Mouse (Mus musculus): Measurements from ENCODE around the gene Hexdc.

The Hexdc gene

DNA sequence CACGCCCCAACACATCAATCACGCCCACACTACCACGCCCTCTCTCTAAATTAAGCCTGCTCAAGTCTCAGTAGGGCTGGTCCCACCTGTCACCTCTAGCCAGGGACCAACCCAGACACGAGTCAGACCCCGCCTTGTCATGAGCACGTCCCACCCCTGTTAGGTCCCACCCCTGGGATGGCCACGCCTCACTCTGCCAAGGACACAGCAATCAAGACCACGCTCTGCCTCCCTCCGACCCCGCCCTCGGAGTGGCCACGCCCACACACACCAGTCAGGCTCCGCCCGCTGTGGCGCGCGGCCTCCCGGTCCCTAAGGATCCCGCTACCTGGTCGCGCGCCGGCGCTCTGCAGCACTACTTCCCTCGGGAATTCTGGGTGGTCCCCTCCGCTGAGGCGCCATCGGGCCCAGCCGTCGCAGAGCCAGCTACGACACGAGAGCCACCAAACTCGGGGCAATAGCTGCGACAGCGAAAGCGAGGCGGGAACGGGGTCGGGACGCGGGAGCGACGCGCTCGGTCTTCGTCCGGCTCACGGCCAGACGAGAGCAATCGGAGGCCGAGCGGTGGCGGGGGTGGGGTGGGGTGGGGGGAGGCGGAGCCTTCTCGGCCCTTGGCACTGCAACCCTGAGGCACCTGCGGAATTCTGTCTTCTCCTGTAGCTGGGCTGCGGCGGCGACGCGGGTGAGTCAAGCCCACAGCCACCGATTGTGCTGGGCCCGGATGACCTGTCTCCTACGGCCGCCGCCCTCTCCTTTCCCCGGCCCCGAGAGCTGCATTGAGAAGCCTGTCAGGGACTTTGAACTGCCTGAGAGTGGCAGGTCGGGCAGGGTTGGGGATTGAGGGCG lies at the start of gene Hexdc, which contains the start of gene Ogfod3:
TSS of gene Hexdc (plus strand) at position 273 of the 846 bp plus-strand sequence.
TSS of gene Ogfod3 (minus strand) at position 551 of the 846 bp plus-strand sequence.
- DNase-seq (ENCODE audit: low spot score): peak; percentile 85

DNA sequence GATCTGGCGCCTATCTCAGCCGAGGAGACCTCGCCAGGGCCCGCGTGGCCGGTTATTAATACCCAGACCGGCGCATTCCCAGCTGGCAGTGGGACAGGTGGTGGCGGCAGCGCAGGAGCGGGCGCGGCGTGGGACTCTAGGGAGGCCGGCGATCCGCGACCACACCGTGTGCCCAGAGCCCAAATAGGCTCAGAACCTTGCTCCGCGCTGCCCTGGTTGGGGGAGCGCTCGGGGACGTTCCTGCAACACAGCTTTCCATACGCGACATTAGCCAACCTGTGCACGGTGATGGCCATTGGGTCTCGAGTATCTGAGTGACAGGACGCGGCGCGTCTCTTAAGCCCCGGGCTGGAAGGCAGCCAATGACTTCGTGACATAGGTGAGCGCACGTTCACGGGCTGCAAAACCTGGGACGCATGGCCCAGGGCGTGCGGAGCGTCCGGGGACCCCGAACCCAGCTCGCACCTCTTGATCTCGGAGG lies 47.8 kb upstream of the Hexdc start:
- no peak for DNase-seq (ENCODE audit: low spot score)

DNA sequence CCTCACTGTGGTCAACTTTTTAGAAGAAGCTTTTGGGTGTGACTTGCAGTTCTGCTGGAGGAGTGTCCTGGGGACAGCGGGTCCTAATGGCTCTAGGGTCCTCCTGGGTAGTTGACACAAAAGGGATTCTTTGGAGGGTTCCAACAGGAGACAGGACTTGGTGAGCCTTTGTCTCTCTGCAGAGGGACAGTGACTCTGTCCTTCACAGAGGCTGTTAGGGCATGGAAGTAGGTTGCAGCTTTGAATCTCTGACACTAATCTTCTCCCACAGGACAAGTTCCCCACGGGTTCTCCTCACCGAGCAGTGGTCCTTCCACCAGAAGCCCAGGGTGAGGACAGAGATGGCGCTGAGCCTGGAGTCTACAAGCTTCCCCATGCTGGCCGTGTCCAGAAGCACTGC lies 44.3 kb upstream of the Hexdc start, which contains the start of gene Uts2r:
TSS of gene Uts2r (plus strand) at position 301 of the 400 bp plus-strand sequence.
- no peak for DNase-seq (ENCODE audit: low spot score)

DNA sequence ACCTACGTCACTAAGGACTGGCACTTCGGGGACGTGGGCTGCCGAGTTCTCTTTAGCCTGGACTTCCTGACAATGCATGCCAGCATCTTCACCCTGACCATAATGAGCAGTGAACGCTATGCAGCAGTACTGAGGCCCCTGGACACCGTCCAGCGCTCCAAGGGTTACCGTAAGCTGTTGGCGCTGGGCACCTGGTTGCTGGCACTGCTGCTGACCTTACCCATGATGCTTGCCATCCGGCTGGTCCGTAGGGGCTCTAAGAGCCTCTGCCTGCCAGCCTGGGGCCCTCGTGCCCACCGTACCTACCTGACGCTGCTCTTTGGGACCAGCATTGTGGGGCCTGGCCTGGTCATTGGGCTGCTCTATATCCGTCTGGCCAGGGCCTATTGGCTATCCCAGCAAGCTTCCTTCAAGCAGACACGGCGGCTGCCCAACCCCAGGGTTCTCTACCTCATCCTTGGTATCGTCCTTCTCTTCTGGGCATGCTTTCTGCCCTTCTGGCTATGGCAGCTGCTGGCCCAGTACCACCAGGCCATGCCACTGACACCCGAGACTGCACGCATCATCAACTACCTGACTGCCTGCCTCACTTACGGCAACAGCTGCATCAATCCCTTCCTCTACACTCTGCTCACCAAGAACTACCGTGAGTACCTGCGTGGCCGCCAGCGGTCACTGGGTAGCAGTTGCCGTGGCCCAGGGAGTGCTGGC lies 43.4 kb upstream of the Hexdc start:
- DNase-seq (ENCODE audit: low spot score): no peak

DNA sequence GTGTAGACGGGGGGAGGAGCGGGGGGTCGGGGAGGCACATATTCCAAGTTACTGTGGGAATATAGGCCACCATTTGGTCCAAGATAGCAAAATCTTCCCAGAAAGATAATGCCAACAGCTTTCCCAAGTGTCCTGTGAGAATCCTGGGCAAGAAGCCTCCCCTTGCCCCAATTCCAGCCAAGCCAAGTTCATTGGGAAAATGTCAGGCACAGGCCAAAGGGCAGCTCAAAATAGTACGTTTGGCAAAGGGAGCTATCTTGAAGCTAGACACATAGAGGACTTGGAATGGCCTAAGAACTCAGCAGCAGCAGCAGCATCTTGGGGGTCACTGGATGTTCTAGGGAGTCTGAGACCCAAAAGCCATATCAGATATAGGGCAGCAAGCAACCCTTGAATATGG lies 40.5 kb upstream of the Hexdc start:
- DNase-seq (ENCODE audit: low spot score): no peak

DNA sequence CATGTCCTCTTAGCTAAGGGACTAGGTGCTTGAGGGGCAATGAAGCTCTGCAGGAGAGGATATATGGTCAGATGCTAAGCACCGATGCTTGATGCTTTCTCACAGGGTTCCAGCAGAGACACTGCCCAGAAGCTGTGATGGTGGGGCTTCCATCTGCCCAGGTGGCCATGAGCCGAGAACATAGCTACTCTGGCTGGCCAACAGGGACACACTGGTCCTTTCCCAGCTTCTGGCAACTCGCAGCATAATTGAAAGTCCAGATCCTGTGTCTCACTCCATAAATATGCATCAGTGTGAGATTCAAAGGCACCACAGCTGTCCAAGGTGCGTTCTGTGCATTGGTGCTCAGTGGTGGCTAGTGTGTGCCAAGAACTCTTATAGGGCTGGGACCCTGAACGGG lies 31.0 kb upstream of the Hexdc start:
- no peak for DNase-seq (ENCODE audit: low spot score)

DNA sequence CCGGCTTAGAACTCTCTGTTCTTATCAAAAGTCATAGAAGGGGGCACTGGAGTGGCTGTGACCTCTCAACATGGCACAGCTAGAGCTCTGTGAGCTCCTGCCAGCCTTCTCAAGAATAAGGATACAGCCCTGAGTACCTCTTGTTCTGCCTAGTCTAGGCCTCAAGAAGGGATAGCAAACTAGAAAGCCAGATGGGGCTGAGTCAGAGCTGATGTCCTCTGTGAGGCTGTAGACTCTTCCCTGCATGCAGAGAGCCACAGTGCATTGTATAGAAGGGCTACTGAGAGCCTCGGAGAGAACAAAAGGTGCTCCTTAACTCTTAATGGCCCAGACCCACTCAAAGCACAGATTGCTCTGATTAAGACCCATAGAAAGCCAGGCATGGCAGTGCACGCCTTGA lies 30.0 kb upstream of the Hexdc start:
- no peak for DNase-seq (ENCODE audit: low spot score)

DNA sequence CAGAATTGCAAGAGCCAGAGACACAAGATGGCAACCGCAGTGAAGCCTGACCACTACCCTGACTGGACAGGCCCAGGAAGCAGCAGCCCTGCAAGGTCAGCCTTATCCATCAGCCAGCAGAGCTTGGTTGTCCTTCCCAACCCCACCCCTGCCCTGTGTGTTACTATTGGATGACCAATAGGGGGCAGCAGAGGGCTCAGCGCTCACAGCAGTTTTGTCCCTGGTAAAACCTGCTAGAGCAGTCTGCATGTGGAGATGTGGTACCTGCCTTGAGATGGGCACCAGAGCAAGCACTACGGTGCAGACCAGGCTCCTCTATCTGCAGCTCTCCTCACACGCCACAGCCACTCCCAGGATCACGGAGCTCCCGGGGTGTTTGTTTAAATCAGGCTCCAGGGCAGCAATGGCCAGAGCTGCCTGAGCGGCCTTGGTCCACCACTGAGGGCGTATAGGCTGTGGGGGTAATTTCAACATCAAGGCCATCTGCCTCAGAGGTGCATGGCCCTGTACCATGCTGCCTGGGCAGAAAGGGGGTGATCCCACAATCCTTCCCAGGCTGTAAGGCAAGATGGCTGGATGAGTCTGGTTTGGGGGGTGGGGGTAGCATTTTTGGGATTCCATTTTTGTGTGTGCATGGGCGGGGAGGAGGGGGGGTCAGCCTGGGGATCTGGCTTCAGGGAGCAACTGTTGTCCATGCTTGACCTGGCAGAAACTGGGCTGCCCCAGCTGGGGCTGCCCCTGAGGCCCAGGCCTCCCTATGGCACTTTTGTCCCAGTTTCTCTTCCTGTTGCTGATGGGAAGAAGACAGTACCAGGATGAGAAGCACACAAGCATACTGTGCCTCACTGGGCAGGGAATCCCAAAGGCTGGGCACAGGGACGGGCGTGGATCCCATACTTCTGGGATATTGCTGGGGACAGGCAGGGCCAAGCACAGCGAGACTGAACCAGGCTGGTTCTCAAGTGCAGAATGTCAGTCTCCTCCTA lies 27.7 kb upstream of the Hexdc start:
- DNase-seq (ENCODE audit: low spot score): no peak

DNA sequence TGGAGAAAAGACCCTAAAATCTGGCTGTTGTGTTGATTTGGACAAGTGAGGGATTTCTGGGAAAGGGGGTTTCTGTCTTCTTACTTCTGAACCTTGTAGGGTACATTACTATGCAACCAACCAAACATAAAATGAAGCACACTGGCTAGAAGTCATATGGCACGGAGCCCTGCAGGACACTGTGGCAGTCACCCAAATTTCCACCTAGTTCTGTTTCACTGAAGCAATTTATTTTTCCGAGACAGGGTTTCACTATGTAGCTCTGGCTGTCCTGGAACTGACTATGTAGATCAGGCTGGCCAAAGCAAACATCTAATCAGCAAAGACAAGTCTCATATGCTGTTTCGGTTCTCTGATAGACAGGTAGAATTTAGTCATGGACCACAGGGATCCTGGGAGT lies 14.6 kb upstream of the Hexdc start:
- no peak for DNase-seq (ENCODE audit: low spot score)

DNA sequence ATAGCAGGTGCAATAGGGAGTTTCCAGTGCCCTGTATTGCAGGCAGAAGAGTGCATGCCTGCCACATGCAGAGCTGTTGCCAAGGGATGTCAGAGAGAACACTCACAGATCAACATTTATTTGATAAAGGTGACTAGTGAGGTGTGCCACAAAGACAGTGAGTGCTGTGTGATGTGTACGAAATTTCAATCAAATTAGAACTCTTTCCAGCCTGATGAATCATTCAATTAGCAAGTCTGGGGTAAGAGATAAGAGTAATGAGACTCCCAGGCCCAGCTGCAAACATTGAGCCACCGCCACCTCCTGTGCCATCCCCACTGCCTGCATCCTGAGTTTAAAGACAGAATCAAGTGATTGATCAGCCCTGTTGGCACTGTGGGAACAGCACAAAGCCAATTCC lies 11.5 kb upstream of the Hexdc start:
- no peak for DNase-seq (ENCODE audit: low spot score)

DNA sequence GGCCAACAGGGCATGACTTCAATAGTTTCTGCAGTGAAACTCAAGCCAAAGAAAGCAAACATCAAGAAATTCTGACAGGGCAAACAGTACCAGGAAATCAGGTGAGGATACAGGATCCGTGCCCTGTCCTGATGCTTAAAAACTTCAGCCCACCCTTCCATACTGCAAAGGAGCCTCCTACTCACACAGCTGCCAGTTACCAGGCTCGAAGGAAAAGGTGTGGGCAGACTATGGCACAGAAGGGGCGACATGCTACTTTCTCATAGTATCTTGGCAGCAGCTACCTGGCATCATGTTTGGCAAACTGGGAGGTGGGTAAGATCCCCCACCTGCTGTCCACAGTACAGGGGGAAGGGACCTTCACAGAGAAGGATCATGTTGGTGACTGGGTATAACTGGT lies 10.8 kb upstream of the Hexdc start:
- DNase-seq (ENCODE audit: low spot score): no peak

DNA sequence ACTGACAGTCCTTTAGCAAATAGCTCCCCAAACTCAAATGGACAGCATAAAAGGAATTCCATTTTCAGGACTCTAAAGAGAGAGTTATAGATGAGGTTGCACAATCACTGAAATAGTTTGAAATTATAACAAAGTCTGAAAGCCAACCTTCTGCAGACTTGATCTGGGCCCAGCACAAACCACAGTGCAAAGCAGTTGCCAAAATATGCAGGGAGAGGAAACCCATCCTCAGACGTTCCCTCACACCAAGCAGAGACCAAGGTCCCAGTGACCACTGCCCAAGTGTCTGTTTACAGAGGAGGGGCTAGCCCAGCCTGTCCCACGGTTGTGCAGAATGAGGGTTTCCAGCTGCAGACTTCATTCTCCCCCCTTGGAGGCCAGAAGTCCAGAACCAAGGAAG lies 5.6 kb upstream of the Hexdc start:
- DNase-seq (ENCODE audit: low spot score): no peak

DNA sequence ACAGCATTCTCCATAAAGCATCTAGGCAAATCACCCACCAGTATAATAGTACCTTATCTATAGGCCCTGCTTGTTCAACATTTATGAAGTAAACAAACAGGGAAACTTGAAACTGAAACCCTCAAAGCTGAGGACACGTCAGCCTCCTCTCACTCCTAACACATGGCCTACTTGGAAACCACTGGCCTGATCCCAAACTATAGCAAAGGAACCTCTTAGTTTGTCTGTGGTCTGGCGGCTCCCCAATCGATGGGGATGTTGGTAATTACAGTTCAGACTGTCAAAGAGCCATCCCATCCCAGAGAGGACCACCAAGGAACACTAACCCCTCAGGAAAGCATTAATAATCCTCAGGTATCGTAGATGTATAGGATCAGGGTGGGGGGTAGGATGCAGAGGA lies 4.4 kb upstream of the Hexdc start:
- no peak for DNase-seq (ENCODE audit: low spot score)

DNA sequence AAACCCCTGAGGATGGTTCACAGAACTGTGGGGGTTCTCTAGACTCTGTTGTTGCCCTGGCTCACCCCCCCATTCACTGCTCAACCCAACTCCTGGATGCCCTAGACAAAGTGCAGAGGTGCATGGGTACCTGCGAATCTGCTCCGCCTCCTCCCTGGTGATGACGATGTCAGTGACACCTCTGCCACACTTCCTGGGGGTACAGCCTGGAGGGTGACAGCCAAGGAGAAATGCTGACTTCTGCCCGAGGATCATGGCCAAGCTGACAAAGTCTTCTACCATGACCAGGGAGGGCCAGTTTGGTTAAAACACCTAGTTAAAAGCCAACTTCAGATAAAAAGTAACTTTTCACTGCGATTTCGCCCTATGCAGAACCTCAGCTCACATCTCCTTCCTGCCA lies 3.5 kb upstream of the Hexdc start:
- DNase-seq (ENCODE audit: low spot score): no peak

DNA sequence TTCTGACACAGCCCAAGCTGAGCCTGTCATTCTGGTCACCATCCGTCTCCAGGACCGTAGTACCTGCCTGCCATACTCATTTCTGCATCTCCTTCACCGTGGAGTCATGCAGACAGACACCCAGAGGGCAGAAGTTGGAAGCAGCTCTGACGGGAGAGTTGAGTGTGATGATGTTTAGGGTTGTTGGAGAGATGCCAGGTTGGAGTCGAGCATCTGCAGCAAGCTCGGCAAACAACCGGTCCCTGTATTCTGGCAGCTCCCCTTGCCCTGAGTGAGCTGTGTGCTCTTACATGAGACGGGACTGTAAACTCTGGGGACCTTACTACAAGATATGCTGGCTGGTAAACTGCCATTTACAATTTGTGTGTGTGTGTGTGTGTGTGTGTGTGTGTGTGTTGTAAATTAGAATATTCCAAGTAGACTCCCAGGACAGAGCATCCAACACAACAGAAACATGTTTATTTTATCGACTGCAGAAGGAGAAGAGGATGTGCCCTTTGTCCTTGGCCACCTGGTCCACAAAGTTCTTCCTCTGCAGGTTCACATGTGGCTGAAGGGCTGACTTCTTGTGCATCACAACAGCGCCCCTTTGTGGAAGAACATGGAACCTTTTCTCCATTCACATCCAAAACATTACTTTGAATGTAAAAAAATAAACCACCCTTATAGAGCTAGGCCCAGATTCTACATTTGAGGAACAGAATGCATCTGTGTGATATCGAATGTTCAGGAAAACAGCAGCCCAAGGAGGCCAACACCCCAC lies 2.6 kb upstream of the Hexdc start:
- no peak for DNase-seq (ENCODE audit: low spot score)

DNA sequence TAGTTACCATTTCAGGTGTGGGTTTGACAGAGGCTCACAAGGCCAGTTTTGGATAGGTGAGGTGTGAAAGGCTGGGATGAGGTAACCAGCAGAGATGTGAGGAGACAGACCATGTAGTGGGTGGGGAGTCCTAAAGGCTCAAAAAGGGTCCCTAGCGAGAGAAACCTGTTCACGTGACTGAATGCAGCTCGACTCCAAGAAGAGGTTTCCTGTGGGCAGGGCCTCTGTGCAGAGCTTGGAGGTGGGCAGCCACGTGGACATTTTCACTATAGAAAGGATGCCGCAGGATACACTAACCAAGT lies 423 bp upstream of the Hexdc start:
- no peak for DNase-seq (ENCODE audit: low spot score)

DNA sequence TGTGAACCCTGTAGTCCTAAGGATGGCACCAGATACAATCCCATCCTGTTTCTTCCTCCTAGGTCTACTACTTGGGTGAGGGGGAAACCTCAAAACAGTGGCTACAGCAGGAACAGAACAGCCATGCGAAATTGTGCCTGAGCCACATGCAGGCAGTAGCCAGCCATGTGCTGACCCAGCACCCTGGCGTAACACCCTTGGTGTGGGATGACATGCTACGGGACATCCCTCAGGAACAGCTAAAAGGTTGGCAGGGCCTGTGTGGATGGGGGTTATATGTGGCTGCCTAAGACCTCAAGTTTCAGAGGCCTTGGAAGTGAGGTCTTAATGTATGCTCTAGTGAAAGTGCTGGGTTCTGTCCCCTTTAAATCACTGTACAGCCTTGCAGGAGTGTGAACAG lies 12.6 kb downstream of the Hexdc start:
- DNase-seq (ENCODE audit: low spot score): no peak

DNA sequence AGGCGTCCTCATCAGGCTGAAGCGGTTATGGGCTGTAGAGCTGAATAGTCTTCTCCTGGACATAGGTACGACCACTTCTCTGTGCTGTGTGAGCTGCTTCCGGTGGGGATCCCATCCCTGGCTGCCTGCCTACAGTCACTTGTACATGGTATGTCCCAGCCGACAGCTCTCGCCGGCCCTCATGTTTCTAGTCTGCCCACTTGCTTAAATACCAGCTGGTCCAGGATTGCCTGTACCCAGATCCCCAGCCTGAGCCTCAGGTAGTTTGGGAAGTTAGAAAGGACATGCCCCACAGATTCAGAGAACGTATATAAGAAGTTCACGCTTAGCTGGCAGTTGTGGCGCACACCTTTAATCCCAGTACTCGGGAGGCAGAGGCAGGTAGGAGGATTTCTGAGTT lies 15.5 kb downstream of the Hexdc start:
- DNase-seq (ENCODE audit: low spot score): no peak

DNA sequence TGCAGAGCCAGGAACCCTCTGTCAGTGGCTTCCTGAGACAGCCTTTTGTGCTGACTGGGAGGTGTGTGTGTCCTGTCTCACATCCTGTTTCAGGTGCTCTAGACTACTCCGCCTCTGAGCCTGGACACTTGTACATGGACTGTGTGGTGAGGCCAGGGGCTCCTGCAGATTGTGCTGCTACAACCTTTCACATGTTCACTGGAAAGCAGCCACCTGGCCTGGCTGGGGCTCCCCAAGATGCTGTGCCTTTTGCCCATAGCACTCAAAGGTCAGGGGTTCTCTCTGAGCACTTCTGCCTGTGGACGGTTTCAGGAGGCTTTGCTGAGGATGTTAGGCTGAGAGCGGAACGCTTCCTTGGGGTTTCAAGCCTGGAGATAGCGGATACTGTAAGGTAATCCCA lies 16.5 kb downstream of the Hexdc start:
- DNase-seq (ENCODE audit: low spot score): no peak

DNA sequence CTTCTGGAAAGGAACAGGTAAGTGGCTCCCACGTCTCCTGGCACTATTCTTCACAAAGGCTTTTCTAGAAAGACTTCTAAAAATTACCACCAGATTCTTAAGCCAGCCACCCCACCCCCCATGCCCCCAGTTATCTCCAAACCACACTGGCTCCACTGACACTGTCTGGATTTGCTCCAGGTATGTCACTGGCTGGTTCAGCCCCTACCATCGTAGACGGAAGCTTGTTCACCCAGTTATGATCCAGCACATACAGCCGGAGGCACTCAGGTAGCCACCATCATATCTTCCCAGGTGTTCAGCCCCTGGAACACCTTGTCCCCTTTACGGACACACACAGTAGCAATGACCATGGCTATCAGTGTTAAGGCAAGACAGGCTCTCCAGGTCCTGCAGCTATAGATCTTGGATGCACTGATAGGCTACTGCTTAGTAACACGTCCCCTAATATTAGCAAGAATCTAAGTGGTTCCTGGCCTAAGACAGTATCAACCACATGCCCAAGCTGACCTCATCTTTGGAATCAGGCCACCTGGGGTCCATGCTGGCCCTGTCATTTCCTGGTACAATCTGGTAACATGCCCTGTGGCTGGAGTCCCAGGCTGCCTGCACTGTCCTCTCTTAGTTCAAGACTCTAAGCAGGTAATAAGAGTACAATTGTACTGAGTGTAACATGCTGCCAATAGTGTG lies 17.2 kb downstream of the Hexdc start:
- no peak for DNase-seq (ENCODE audit: low spot score)

All from urinary bladder, postnatal 10 days (tissue).